Mouse (Mus musculus) midbrain, embryonic 14.5 days (tissue): ENCODE measurements around the gene Numb. TPM values are rescaled to one million over a fixed set of nuclear protein-coding genes. Genes with fewer than 3 reads are reported as not detected.
A peak's percentile ranks its signal among the peaks of the same experiment; 100 is the strongest.

Experiments used
- ATAC-seq: fragments of 200-750 bp; cut with Nextera tagmentation; 2 replicates; pipeline ENCODE4 v1.8.0; 2017; ENCODE audit warnings: moderate number of reproducible peaks, moderate library complexity; ENCODE audit not compliant: low FRiP score, low TSS enrichment
- DNase-seq: peaks from one replicate; pipeline ENCODE4 v3.0.0-alpha.2; 2015
- H3K27ac ChIP-seq: fragments of 300-500 bp; sonication (generic); replicated peaks from 2 replicates; pipeline ENCODE4 v1.5.1; 2014; ENCODE audit warnings: mild to moderate bottlenecking, low read depth, low read length, moderate library complexity
- H3K27me3 ChIP-seq: fragments of 300-500 bp; sonication (generic); 2 replicates; pipeline ENCODE4 v1.6.1; 2014; ENCODE audit warnings: low read length, control low read depth, mixed read lengths; ENCODE audit not compliant: control insufficient read depth, insufficient read depth
- H3K36me3 ChIP-seq: fragments of 300-500 bp; sonication (generic); 2 replicates; pipeline ENCODE4 v1.6.1; 2014; ENCODE audit warnings: low read length, control low read depth; ENCODE audit not compliant: control insufficient read depth, insufficient read depth
- H3K4me1 ChIP-seq: fragments of 300-500 bp; sonication (generic); 2 replicates; pipeline ENCODE4 v1.6.1; 2014; ENCODE audit warnings: mild to moderate bottlenecking, antibody characterized with exemption, low read length, control low read depth; ENCODE audit not compliant: control insufficient read depth, insufficient read depth
- H3K4me2 ChIP-seq: fragments of 300-500 bp; sonication (generic); 2 replicates; pipeline ENCODE4 v1.6.1; 2014; ENCODE audit warnings: mild to moderate bottlenecking, low read length, moderate library complexity
- H3K4me3 ChIP-seq: fragments of 300-500 bp; sonication (generic); replicated peaks from 2 replicates; pipeline ENCODE4 v1.5.1; 2014; ENCODE audit warnings: low read depth, low read length
- H3K9ac ChIP-seq: fragments of 300-500 bp; sonication (generic); replicated peaks from 2 replicates; pipeline ENCODE4 v1.6.1; 2014; ENCODE audit warnings: mild to moderate bottlenecking, low read length, moderate library complexity
- H3K9me3 ChIP-seq: fragments of 300-500 bp; sonication (generic); 2 replicates; pipeline ENCODE4 v1.6.1; 2016; ENCODE audit warnings: low read length, control low read depth, mixed read lengths; ENCODE audit not compliant: control insufficient read depth
- WGBS: fragments of 180-500 bp; shearing (Covaris S2); extraction: QIAGEN DNeasy Blood & Tissue Kit; methylation state at CpG from one replicate; pipeline ENCODE4 v1.1.7; 2014; 5-methylcytosine and 5-hydroxymethylcytosine counted together
- polyA plus RNA-seq: library from polyadenylated mRNA; unstranded; fragments of >200 nt; fragmentation: Nextera tagmentation; extraction: Ambion mirVana; gene quantifications from 2 replicates; pipeline ENCODE4 v1.2.1, GENCODE M21; 2014

Gene Numb
- polyA plus RNA-seq, 1 experiment from 2014 or later = 20.6 TPM

GRCm38 (mm10) chr12:83775621-83776020 lies 146.1 kb downstream of the Numb start:
- Histone ChIP-seq H3K4me1 (0 out of 2 replicates have a peak, but pooled peaks cover 3% of the 10 kb centered on the region), H3K9ac (no peak overlapping the region), H3K9me3 (no peaks in the 10 kb centered on the region), H3K27me3 (no peaks in the 10 kb centered on the region), H3K4me3 (no peak overlapping the region), H3K27ac (no peak overlapping the region), H3K4me2 (no peak overlapping the region), H3K36me3 (no peaks in the 10 kb centered on the region)
- ATAC-seq (no peak), DNase-seq (no peak)
- WGBS = 54% methylated on average over 12 of the region's 12 CpGs

GRCm38 (mm10) chr12:83770418-83771256 lies 151.1 kb downstream of the Numb start:
- Histone ChIP-seq H3K4me3 (no peak overlapping the region), H3K4me2 (peak overlapping the region; percentile 24), H3K27me3 (no peaks in the 10 kb centered on the region), H3K27ac (0 out of 2 replicates have a peak overlapping the region, but pooled peaks have one; percentile 26), H3K9me3 (no peaks in the 10 kb centered on the region), H3K36me3 (no peaks in the 10 kb centered on the region), H3K4me1 (0 out of 2 replicates have a peak, but pooled peaks cover 4% of the 10 kb centered on the region), H3K9ac (no peak overlapping the region)
- DNase-seq (peak; percentile 81), ATAC-seq (no peak; the same call in 1 of the 2 replicates)
- 7% methylated on average over 25 of the region's 25 CpGs for WGBS

- Histone ChIP-seq H3K4me2 (no peak overlapping the region), H3K9me3 (no peaks in the 10 kb centered on the region), H3K9ac (no peak overlapping the region), H3K4me1 (peaks cover 10% of the 10 kb centered on the region), H3K4me3 (no peak overlapping the region), H3K36me3 (no peaks in the 10 kb centered on the region), H3K27me3 (no peaks in the 10 kb centered on the region), H3K27ac (no peak overlapping the region)
- no peak for ATAC-seq
- 89% methylated on average over 14 of the region's 14 CpGs for WGBS
- no peak for DNase-seq
Measured at GRCm38 (mm10) chr12:83768235-83768899, 153.4 kb downstream of the Numb start.

GRCm38 (mm10) chr12:83767833-83768232 lies 153.9 kb downstream of the Numb start:
- no peak for DNase-seq
- no peaks in the 10 kb centered on the region for H3K27me3 ChIP-seq
- ATAC-seq = no peak
- 72% methylated on average over 9 of the region's 9 CpGs for WGBS
- no peaks in the 10 kb centered on the region for H3K9me3 ChIP-seq
- H3K9ac ChIP-seq = no peak overlapping the region
- H3K4me1 ChIP-seq = peaks cover 15% of the 10 kb centered on the region
- no peak overlapping the region for H3K27ac ChIP-seq
- H3K36me3 ChIP-seq = no peaks in the 10 kb centered on the region
- no peak overlapping the region for H3K4me3 ChIP-seq
- no peak overlapping the region for H3K4me2 ChIP-seq

GRCm38 (mm10) chr12:83765965-83766603 lies 155.7 kb downstream of the Numb start:
- WGBS = 77% methylated on average over 13 of the region's 13 CpGs
- H3K4me1 ChIP-seq = peaks cover 15% of the 10 kb centered on the region
- no peak overlapping the region for H3K27ac ChIP-seq
- no peak overlapping the region for H3K4me2 ChIP-seq
- no peaks in the 10 kb centered on the region for H3K9me3 ChIP-seq
- DNase-seq (no peak), ATAC-seq (no peak)
- no peaks in the 10 kb centered on the region for H3K36me3 ChIP-seq
- no peaks in the 10 kb centered on the region for H3K27me3 ChIP-seq
- H3K9ac ChIP-seq = no peak overlapping the region
- H3K4me3 ChIP-seq = no peak overlapping the region

- Histone ChIP-seq H3K27ac (no peak overlapping the region), H3K4me3 (no peak overlapping the region), H3K4me2 (peak overlapping the region; percentile 56; the same call in 1 of the 2 replicates), H3K9me3 (no peaks in the 10 kb centered on the region), H3K4me1 (peaks cover 12% of the 10 kb centered on the region), H3K27me3 (no peaks in the 10 kb centered on the region), H3K36me3 (no peaks in the 10 kb centered on the region), H3K9ac (no peak overlapping the region)
- WGBS = 78% methylated on average over 10 of the region's 10 CpGs
- no peak for DNase-seq
- no peak for ATAC-seq
Measured at GRCm38 (mm10) chr12:83764519-83764918, 157.2 kb downstream of the Numb start.

GRCm38 (mm10) chr12:83764044-83764365 lies 157.7 kb downstream of the Numb start:
- 10% methylated on average over 14 of the region's 14 CpGs for WGBS
- H3K4me2 ChIP-seq = peak overlapping the region; percentile 56
- no peaks in the 10 kb centered on the region for H3K36me3 ChIP-seq
- DNase-seq (peak; percentile 36), ATAC-seq (0 out of 2 replicates have a peak, but pooled peaks have one; percentile 46)
- H3K27me3 ChIP-seq = no peaks in the 10 kb centered on the region
- no peak overlapping the region for H3K27ac ChIP-seq
- peaks cover 12% of the 10 kb centered on the region for H3K4me1 ChIP-seq
- H3K4me3 ChIP-seq = peak overlapping the region; percentile 19
- no peaks in the 10 kb centered on the region for H3K9me3 ChIP-seq
- peak overlapping the region; percentile 34; the same call in 1 of the 2 replicates for H3K9ac ChIP-seq

- WGBS = 19% methylated on average over 30 of the region's 31 CpGs
- no peaks in the 10 kb centered on the region for H3K9me3 ChIP-seq
- H3K4me2 ChIP-seq = peak within 1 kb of the TSS; percentile 56
- peak; percentile 48; the same call in 1 of the 2 replicates for ATAC-seq
- peak within 1 kb of the TSS; percentile 34; the same call in 1 of the 2 replicates for H3K9ac ChIP-seq
- H3K36me3 ChIP-seq = no peaks in the 10 kb centered on the region
- H3K27ac ChIP-seq = no peak within 1 kb of the TSS
- no peaks in the 10 kb centered on the region for H3K27me3 ChIP-seq
- peak; percentile 66 for DNase-seq
- peaks cover 12% of the 10 kb centered on the region for H3K4me1 ChIP-seq
- peak within 1 kb of the TSS; percentile 19 for H3K4me3 ChIP-seq
Measured at GRCm38 (mm10) chr12:83763311-83764043, 158.3 kb downstream of the Numb start, which contains the start of gene Papln. Gene Papln, plus strand, starts transcription at chr12:83763634.
